Comparison of ENCODE assay signal across 10 mouse cellular contexts in the genomic region with DNA sequence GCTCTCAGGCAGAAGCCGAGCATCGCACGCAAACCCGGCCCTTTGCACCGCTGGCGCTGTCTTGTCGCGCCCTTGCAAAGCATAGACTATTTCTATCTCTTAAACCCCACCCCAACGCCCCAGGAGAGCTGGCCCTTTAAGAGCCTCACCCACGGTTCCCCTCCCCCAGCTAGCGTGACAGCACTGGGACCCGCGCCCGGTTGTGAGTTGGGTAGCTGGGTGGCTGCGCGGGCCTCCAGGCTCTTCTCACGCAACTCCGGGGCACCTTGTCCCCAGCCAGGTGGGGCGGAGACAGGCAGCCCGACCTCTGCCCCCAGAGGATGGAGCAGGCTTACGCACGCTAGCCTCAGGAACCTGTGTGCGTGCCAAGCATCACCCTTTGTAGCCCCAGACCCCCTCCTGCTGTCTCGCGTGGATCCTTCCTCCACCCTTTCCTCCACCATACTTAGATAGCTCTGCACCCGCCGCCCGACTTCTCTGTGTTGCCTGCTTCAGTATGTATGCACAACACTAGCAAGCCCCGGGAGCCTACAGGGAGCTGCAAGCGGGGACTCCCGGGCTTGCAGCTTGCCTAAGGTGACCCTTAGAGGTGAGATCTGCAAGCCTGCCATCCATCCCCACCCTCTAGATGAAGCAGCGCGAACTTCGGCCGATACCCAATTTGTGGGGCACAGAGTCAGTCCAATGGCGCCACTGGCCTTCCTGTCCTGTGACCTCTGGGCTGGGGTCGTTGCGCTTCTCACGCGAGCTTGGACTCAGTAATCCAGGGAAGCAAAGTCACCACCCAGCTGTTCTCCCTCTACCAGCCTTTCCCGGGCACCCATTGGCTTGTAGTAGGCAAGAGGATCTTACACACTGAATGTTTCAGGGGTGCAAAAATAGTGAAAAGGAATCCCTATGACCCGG. TPM values are rescaled to one million over a fixed set of nuclear protein-coding genes. Genes with fewer than 3 reads are reported as not detected.
DNase-seq lines count a peak whose midpoint lies in the region; ATAC-seq lines count a peak whose summit lies in the region.
"Had no signal": no experiment of that assay in that cellular context is flagged by ENCODE, and none has a peak within 500 bp of the region (broad histone marks: within the 10 kb centered on the region; RNA-seq: fewer than 3 reads in every experiment).

No protein-coding gene starts in this region.

- H3K9me3 ChIP-seq in megakaryocyte, embryonic 14.5 days = no peaks in the 10 kb centered on the region
- no peaks in the 10 kb centered on the region for H3K9me3 ChIP-seq in embryonic facial prominence, embryonic 13.5 days
- no peaks in the 10 kb centered on the region for H3K9me3 ChIP-seq in heart, embryonic 10.5 days
- H3K9me3 ChIP-seq in limb, embryonic 12.5 days = no peaks in the 10 kb centered on the region
- H3K9me3 ChIP-seq in midbrain, embryonic 14.5 days (ENCODE audit: control insufficient read depth, low read length) = no peaks in the 10 kb centered on the region

- peaks cover 77% of the 10 kb centered on the region for H3K4me1 ChIP-seq in megakaryocyte, embryonic 14.5 days
- peaks cover 14% of the 10 kb centered on the region for H3K4me1 ChIP-seq in embryonic facial prominence, embryonic 13.5 days
- H3K4me1 ChIP-seq in heart, embryonic 10.5 days = peaks cover 20% of the 10 kb centered on the region
- peaks cover 11% of the 10 kb centered on the region for H3K4me1 ChIP-seq in limb, embryonic 12.5 days (replicated peaks)
- H3K4me1 ChIP-seq in midbrain, embryonic 14.5 days (ENCODE audit: control insufficient read depth, insufficient read depth, low read length) = peaks cover 8% of the 10 kb centered on the region; the same call in 1 of the 2 replicates

- H3K27ac ChIP-seq in embryonic facial prominence, embryonic 13.5 days = no peak overlapping the region
- peak overlapping the region; percentile 67 for H3K27ac ChIP-seq in heart, embryonic 10.5 days
- H3K27ac ChIP-seq in limb, embryonic 12.5 days = no peak overlapping the region
- H3K27ac ChIP-seq in midbrain, embryonic 14.5 days (replicated peaks; ENCODE audit: low read depth, low read length) = peak overlapping the region; percentile 60; the same call in 1 of the 2 replicates

- no peak for ATAC-seq in megakaryocyte, adult 5-6 weeks (ENCODE audit: poor library complexity, severe bottlenecking)
- ATAC-seq in embryonic facial prominence, embryonic 13.5 days (ENCODE audit: insufficient number of reproducible peaks, insufficient read depth, low FRiP score, low TSS enrichment, low read depth) = no peak
- no peak for ATAC-seq in limb, embryonic 12.5 days (ENCODE audit: insufficient number of reproducible peaks, insufficient read depth, low FRiP score, low TSS enrichment, low read depth)
- ATAC-seq in midbrain, embryonic 14.5 days (ENCODE audit: low FRiP score, low TSS enrichment) = peak; percentile 34; the same call in 1 of the 2 replicates

- peak overlapping the region; percentile 84 for H3K4me3 ChIP-seq in megakaryocyte, embryonic 14.5 days (replicated peaks)
- H3K4me3 ChIP-seq in embryonic facial prominence, embryonic 13.5 days = peak overlapping the region; percentile 48
- H3K4me3 ChIP-seq in heart, embryonic 10.5 days = peak overlapping the region; percentile 70
- H3K4me3 ChIP-seq in limb, embryonic 12.5 days (replicated peaks) = peak overlapping the region; percentile 45
- H3K4me3 ChIP-seq in midbrain, embryonic 14.5 days (replicated peaks; ENCODE audit: low read depth, low read length) = peak overlapping the region; percentile 45

- 1% methylated on average over 42 of the region's 42 CpGs for WGBS in embryonic facial prominence, embryonic 13.5 days
- under 1% methylated on average over 42 of the region's 42 CpGs for WGBS in heart, embryonic 10.5 days
- 2% methylated on average over 42 of the region's 42 CpGs for WGBS in limb, embryonic 12.5 days
- under 1% methylated on average over 42 of the region's 42 CpGs for WGBS in midbrain, embryonic 14.5 days

- peak; percentile 78 for DNase-seq in heart, embryonic 10.5 days (ENCODE audit: low spot score)
- peak; percentile 67 for DNase-seq in kidney, adult 9 months
- DNase-seq in midbrain, embryonic 14.5 days = peak; percentile 77
- peak; percentile 25 for DNase-seq in thymus, postnatal 0 days (ENCODE audit: low spot score)

- no peaks in the 10 kb centered on the region for H3K36me3 ChIP-seq in megakaryocyte, embryonic 14.5 days (replicated peaks; ENCODE audit: low read length)
- H3K36me3 ChIP-seq in embryonic facial prominence, embryonic 13.5 days = no peaks in the 10 kb centered on the region
- H3K36me3 ChIP-seq in heart, embryonic 10.5 days = no peaks in the 10 kb centered on the region
- no peaks in the 10 kb centered on the region for H3K36me3 ChIP-seq in limb, embryonic 12.5 days
- no peaks in the 10 kb centered on the region for H3K36me3 ChIP-seq in midbrain, embryonic 14.5 days (ENCODE audit: control insufficient read depth, insufficient read depth, low read length)

- H3K27me3 ChIP-seq in megakaryocyte, embryonic 14.5 days (replicated peaks) = peaks cover 71% of the 10 kb centered on the region
- H3K27me3 ChIP-seq in embryonic facial prominence, embryonic 13.5 days = peaks cover 49% of the 10 kb centered on the region
- H3K27me3 ChIP-seq in heart, embryonic 10.5 days (ENCODE audit: insufficient read depth, poor library complexity, severe bottlenecking) = peaks cover 57% of the 10 kb centered on the region
- peaks cover 59% of the 10 kb centered on the region for H3K27me3 ChIP-seq in limb, embryonic 12.5 days
- H3K27me3 ChIP-seq in midbrain, embryonic 14.5 days (ENCODE audit: control insufficient read depth, insufficient read depth, low read length) = peaks cover 17% of the 10 kb centered on the region

- H3K4me2 ChIP-seq in embryonic facial prominence, embryonic 13.5 days = peak overlapping the region; percentile 89
- H3K4me2 ChIP-seq in limb, embryonic 12.5 days = peak overlapping the region; percentile 73
- peak overlapping the region; percentile 86 for H3K4me2 ChIP-seq in midbrain, embryonic 14.5 days (ENCODE audit: low read length)

- peak overlapping the region; percentile 60 for H3K9ac ChIP-seq in embryonic facial prominence, embryonic 13.5 days
- H3K9ac ChIP-seq in limb, embryonic 12.5 days (replicated peaks) = peak overlapping the region; percentile 51
- peak overlapping the region; percentile 58 for H3K9ac ChIP-seq in midbrain, embryonic 14.5 days (replicated peaks; ENCODE audit: low read length)

RNA-seq across cellular contexts. Expression of gene Cyp1a1, which starts 8.9 kb away (rescaled TPM):
- polyA plus RNA-seq in megakaryocyte, embryonic 14.5 days (2012; ENCODE audit: insufficient read depth, low replicate concordance) = 1.0 TPM in 1 of 2 replicates, not detected in the other
- total RNA-seq in megakaryocyte, adult 5-6 weeks (2015) = not detected in 2 replicates
- total RNA-seq in megakaryocyte, adult 5-6 weeks (2017) = not detected in 2 replicates
- polyA plus RNA-seq in embryonic facial prominence, embryonic 13.5 days (2015; fragmentation: Nextera tagmentation; extraction: Ambion mirVana) = not detected in 2 replicates
- polyA plus RNA-seq in heart, embryonic 10.5 days (2016; fragmentation: Nextera tagmentation; extraction: Ambion mirVana) = 0.05 TPM in 1 of 2 replicates, not detected in the other
- polyA plus RNA-seq in limb, embryonic 12.5 days (2016; fragmentation: Nextera tagmentation; extraction: Ambion mirVana) = not detected in 2 replicates
- 0.08 TPM in 1 of 2 replicates, not detected in the other for polyA plus RNA-seq in midbrain, embryonic 14.5 days (2014; fragmentation: Nextera tagmentation; extraction: Ambion mirVana)
- 0.05 and 0.08 TPM in 2 replicates for polyA plus RNA-seq in thymus, postnatal 0 days (2015; fragmentation: Nextera tagmentation; extraction: Ambion mirVana)
- total RNA-seq: neutrophil, adult 5-6 weeks had no signal

RNA-seq across cellular contexts. Expression of gene Edc3, which starts 11.7 kb away (rescaled TPM):
- 1.1 and 2.8 TPM in 2 replicates for polyA plus RNA-seq in megakaryocyte, embryonic 14.5 days (2012; ENCODE audit: insufficient read depth, low replicate concordance)
- 5.5 and 5.7 TPM in 2 replicates for total RNA-seq in megakaryocyte, adult 5-6 weeks (2015)
- 3.7 and 4.9 TPM in 2 replicates for total RNA-seq in megakaryocyte, adult 5-6 weeks (2017)
- 34.2 and 35.0 TPM in 2 replicates for polyA plus RNA-seq in embryonic facial prominence, embryonic 13.5 days (2015; fragmentation: Nextera tagmentation; extraction: Ambion mirVana)
- 24.7 and 28.5 TPM in 2 replicates for polyA plus RNA-seq in heart, embryonic 10.5 days (2016; fragmentation: Nextera tagmentation; extraction: Ambion mirVana)
- 41.4 and 42.1 TPM in 2 replicates for polyA plus RNA-seq in limb, embryonic 12.5 days (2016; fragmentation: Nextera tagmentation; extraction: Ambion mirVana)
- polyA plus RNA-seq in midbrain, embryonic 14.5 days (2014; fragmentation: Nextera tagmentation; extraction: Ambion mirVana) = 24.6 and 27.7 TPM in 2 replicates
- 38.2 and 39.4 TPM in 2 replicates for polyA plus RNA-seq in thymus, postnatal 0 days (2015; fragmentation: Nextera tagmentation; extraction: Ambion mirVana)

RNA-seq across cellular contexts. Expression of gene Cyp1a2, which starts 13.1 kb away (rescaled TPM):
- not detected in 2 replicates for polyA plus RNA-seq in megakaryocyte, embryonic 14.5 days (2012; ENCODE audit: insufficient read depth, low replicate concordance)
- total RNA-seq in megakaryocyte, adult 5-6 weeks (2015) = not detected in 2 replicates
- not detected in 2 replicates for total RNA-seq in megakaryocyte, adult 5-6 weeks (2017)
- polyA plus RNA-seq in embryonic facial prominence, embryonic 13.5 days (2015; fragmentation: Nextera tagmentation; extraction: Ambion mirVana) = not detected in 2 replicates
- polyA plus RNA-seq in heart, embryonic 10.5 days (2016; fragmentation: Nextera tagmentation; extraction: Ambion mirVana) = not detected in 2 replicates
- not detected in 2 replicates for polyA plus RNA-seq in limb, embryonic 12.5 days (2016; fragmentation: Nextera tagmentation; extraction: Ambion mirVana)
- not detected in 2 replicates for polyA plus RNA-seq in midbrain, embryonic 14.5 days (2014; fragmentation: Nextera tagmentation; extraction: Ambion mirVana)
- 0.37 and 1.1 TPM in 2 replicates for polyA plus RNA-seq in thymus, postnatal 0 days (2015; fragmentation: Nextera tagmentation; extraction: Ambion mirVana)
- total RNA-seq: neutrophil, adult 5-6 weeks had no signal
- polyA plus RNA-seq: C2C12 had no signal

RNA-seq across cellular contexts. Expression of gene Csk, which starts 43.2 kb away (rescaled TPM):
- polyA plus RNA-seq in megakaryocyte, embryonic 14.5 days (2012; ENCODE audit: insufficient read depth, low replicate concordance) = 400 and 436 TPM in 2 replicates
- total RNA-seq in megakaryocyte, adult 5-6 weeks (2015) = 88.6 and 96.7 TPM in 2 replicates
- 230 and 282 TPM in 2 replicates for total RNA-seq in megakaryocyte, adult 5-6 weeks (2017)
- 32.4 and 38.0 TPM in 2 replicates for polyA plus RNA-seq in embryonic facial prominence, embryonic 13.5 days (2015; fragmentation: Nextera tagmentation; extraction: Ambion mirVana)
- polyA plus RNA-seq in heart, embryonic 10.5 days (2016; fragmentation: Nextera tagmentation; extraction: Ambion mirVana) = 17.2 and 26.0 TPM in 2 replicates
- polyA plus RNA-seq in limb, embryonic 12.5 days (2016; fragmentation: Nextera tagmentation; extraction: Ambion mirVana) = 33.9 and 36.0 TPM in 2 replicates
- 40.0 and 41.9 TPM in 2 replicates for polyA plus RNA-seq in midbrain, embryonic 14.5 days (2014; fragmentation: Nextera tagmentation; extraction: Ambion mirVana)
- 94.7 and 98.5 TPM in 2 replicates for polyA plus RNA-seq in thymus, postnatal 0 days (2015; fragmentation: Nextera tagmentation; extraction: Ambion mirVana)

Comparison
In these comparisons a context has a peak if more than half of its experiments do, and no peak if none do; other contexts are left out.
1. H3K27ac ChIP-seq: peak in heart, embryonic 10.5 days (single experiment) and midbrain, embryonic 14.5 days (single experiment); none in embryonic facial prominence, embryonic 13.5 days (single experiment) and limb, embryonic 12.5 days (single experiment).
2. DNase-seq: peak in every context shown above with its lines; median percentile 78 in heart, embryonic 10.5 days; 77 in midbrain, embryonic 14.5 days; 67 in kidney, adult 9 months; 25 in thymus, postnatal 0 days.
3. Peak in every context shown above with its lines, with median percentiles within 50 percentile points of each other: H3K4me3 ChIP-seq, H3K4me2 ChIP-seq and H3K9ac ChIP-seq.